Mouse (Mus musculus) layer of hippocampus, adult 6 months (tissue): ENCODE data around the gene Cldn10. TPM values are rescaled to one million over a fixed set of nuclear protein-coding genes. Genes with fewer than 3 reads are reported as not detected.

Source experiments
- long read RNA-seq, 2 experiments: library from polyadenylated mRNA; unstranded; transcript quantifications; one replicate each; pipeline ENCODE4 v2.0.0; 2019 to 2020
- polyA plus RNA-seq: library from polyadenylated mRNA; unstranded; fragments of <200 nt; fragmentation: Nextera tagmentation; gene quantifications from 2 replicates; pipeline ENCODE4 v1.2.3, GENCODE M21; 2021

Cldn10 gene
- 135 and 143 TPM in 2 replicates for polyA plus RNA-seq
- long read RNA-seq, experiment 1, transcript Cldn10-203 (5 exons, 2,128 nt) = major isoform, 252 of 264 reads
- long read RNA-seq, experiment 1, partial matches to known transcripts = 5 of 264 reads
- long read RNA-seq, experiment 1, other reads (novel, unspliced or antisense) = 7 of 264 reads
- long read RNA-seq, experiment 2, transcript Cldn10-203 (5 exons, 2,128 nt) = major isoform, 92 of 97 reads
- long read RNA-seq, experiment 2, partial matches to known transcripts = 0 of 97 reads
- long read RNA-seq, experiment 2, other reads (novel, unspliced or antisense) = 5 of 97 reads

GRCm38 (mm10) chr14:118787621-118788020 lies at the start of gene Cldn10:
Gene Cldn10 (plus strand): TSS chr14:118787908.

Other genes starting within 250 kb of the Cldn10 start
- 2.6 and 3.7 TPM in 2 replicates for gene Abcc4, start 81.7 kb upstream of the Cldn10 start, polyA plus RNA-seq
- gene Dzip1, start 137.6 kb downstream of the Cldn10 start, polyA plus RNA-seq = 11.2 and 12.5 TPM in 2 replicates
- 23.2 and 27.3 TPM in 2 replicates for gene Dnajc3, start 150.1 kb downstream of the Cldn10 start, polyA plus RNA-seq